Mouse (Mus musculus): ENCODE data around the gene Nop9. TPM values are rescaled to one million over a fixed set of nuclear protein-coding genes. Genes with fewer than 3 reads are reported as not detected.

Gene Nop9
- polyA plus RNA-seq (2015; fragmentation: Nextera tagmentation; extraction: Ambion mirVana), result 26.2 and 26.5 TPM in 2 replicates

- peak within 1 kb of the TSS; percentile 70 for H3K4me3 ChIP-seq (replicated peaks; ENCODE audit: low read depth, low read length)
- peak within 1 kb of the TSS; percentile 51; the same call in 1 of the 2 replicates for H3K27ac ChIP-seq
- H3K36me3 ChIP-seq (ENCODE audit: insufficient read depth, low read length), result peaks cover 22% of the 10 kb centered on the region
- H3K9me3 ChIP-seq (replicated peaks; ENCODE audit: low read length), result no peaks in the 10 kb centered on the region
- no peaks in the 10 kb centered on the region for H3K27me3 ChIP-seq (ENCODE audit: insufficient read depth, low read length)
- H3K9ac ChIP-seq (ENCODE audit: low read depth, low read length), result peak within 1 kb of the TSS; percentile 77
- H3K4me2 ChIP-seq (ENCODE audit: low read length), result peak within 1 kb of the TSS; percentile 88
- peaks cover 14% of the 10 kb centered on the region for H3K4me1 ChIP-seq (replicated peaks; ENCODE audit: insufficient read depth, low read length)
- TF ChIP-seq CTCF (IDR thresholded peaks at IDR 0.05; ENCODE audit: low read depth), result no peak
- DNase-seq (ENCODE audit: low spot score) (peak; percentile 91), ATAC-seq (replicated peaks; ENCODE audit: low FRiP score, low read depth) (peak; percentile 86)
- WGBS, result under 1% methylated on average over 41 of the region's 48 CpGs
These were observed at the start of gene Nop9, which contains the start of gene Dhrs1 for GRCm38 (mm10) chr14:55745180-55745860. Gene Nop9, plus strand, starts transcription at chr14:55745693. Gene Dhrs1, minus strand, starts transcription at chr14:55745690.

DNA sequence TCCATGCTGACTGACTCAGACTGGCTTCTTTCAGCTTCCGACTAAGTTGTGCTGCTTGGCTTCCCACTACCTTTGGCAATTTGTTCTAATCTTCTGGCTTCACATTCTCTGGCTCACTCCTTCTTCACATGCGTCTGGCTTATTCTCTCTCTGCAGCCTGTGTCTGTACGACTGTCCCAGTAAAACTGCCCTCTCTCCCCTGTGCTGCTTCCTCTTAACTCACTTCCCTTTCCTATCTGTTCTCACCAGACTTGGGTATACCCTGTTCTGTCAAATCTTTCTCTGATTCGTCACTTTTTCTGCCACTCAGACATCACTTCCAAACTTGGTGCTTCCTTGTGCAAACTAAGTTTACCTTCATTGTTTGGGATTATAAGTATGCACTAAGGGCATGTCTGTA lies 48.3 kb upstream of the Nop9 start:
- Histone ChIP-seq H3K4me1 (replicated peaks; ENCODE audit: insufficient read depth, low read length) (no peaks in the 10 kb centered on the region; the same call in 1 of the 2 replicates), H3K4me3 (replicated peaks; ENCODE audit: low read depth, low read length) (no peak overlapping the region), H3K36me3 (ENCODE audit: insufficient read depth, low read length) (no peaks in the 10 kb centered on the region), H3K27ac (no peak overlapping the region), H3K9ac (ENCODE audit: low read depth, low read length) (no peak overlapping the region), H3K9me3 (replicated peaks; ENCODE audit: low read length) (no peaks in the 10 kb centered on the region), H3K27me3 (ENCODE audit: insufficient read depth, low read length) (no peaks in the 10 kb centered on the region), H3K4me2 (ENCODE audit: low read length) (no peak overlapping the region)
- no peak for DNase-seq (ENCODE audit: low spot score)
- WGBS, result 81% methylated on average over 4 of the region's 4 CpGs
- no peak for ATAC-seq (replicated peaks; ENCODE audit: low FRiP score, low read depth)
- TF ChIP-seq CTCF (IDR thresholded peaks at IDR 0.05; ENCODE audit: low read depth), result no peak

DNA sequence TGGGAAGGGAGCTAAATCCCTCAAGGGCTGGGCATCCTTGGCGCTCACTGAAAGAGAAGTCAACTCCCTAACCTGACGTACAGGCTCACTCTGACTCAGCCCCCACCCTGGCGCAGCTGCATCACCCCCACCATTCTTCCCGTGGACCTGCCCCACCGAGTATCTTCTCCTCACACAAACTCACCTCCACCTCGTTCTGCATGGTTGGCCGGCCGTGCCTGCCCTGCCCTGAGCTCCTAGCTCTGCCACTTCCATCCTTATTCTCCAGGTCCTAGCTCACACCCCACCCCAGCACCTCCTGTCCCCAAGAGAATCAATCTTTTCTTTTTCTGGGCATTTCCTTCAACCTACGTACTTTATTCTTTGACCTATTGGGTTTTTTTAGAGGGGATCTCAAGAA lies 44.4 kb upstream of the Nop9 start:
- peak; percentile 67; the same call in 1 of the 2 replicates for ATAC-seq (replicated peaks; ENCODE audit: low FRiP score, low read depth)

DNA sequence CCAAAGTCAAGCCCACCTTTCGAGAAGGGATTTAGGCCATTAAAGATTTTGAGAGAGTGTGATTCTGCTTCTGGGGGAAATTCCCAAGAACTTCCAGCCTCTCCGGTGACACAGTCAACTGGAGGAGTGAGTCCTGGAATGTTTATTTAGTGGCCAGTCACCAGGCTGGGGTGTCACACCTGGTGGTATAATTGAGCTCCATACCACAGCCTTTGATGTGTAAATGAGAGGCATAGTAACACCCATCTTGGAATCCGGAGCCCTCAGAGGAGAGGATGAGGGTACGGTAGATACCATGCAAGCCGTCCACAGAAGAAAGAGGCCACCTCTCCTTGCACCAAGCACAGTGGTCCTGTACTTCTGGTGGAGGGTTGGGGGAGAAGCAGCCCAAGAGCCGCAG lies 42.7 kb upstream of the Nop9 start:
- Histone ChIP-seq H3K4me3 (replicated peaks; ENCODE audit: low read depth, low read length) (no peak overlapping the region), H3K9me3 (replicated peaks; ENCODE audit: low read length) (no peaks in the 10 kb centered on the region), H3K27me3 (ENCODE audit: insufficient read depth, low read length) (no peaks in the 10 kb centered on the region), H3K9ac (ENCODE audit: low read depth, low read length) (no peak overlapping the region), H3K36me3 (ENCODE audit: insufficient read depth, low read length) (no peaks in the 10 kb centered on the region), H3K4me1 (replicated peaks; ENCODE audit: insufficient read depth, low read length) (no peaks in the 10 kb centered on the region; the same call in 1 of the 2 replicates), H3K4me2 (ENCODE audit: low read length) (no peak overlapping the region), H3K27ac (no peak overlapping the region)
- WGBS, result 41% methylated on average over 6 of the region's 6 CpGs
- TF ChIP-seq CTCF (IDR thresholded peaks at IDR 0.05; ENCODE audit: low read depth), result no peak
- no peak for DNase-seq (ENCODE audit: low spot score)
- ATAC-seq (replicated peaks; ENCODE audit: low FRiP score, low read depth), result no peak

More for the DNA sequence above, 44.4 kb upstream of the Nop9 start:
- Histone ChIP-seq H3K4me3 (replicated peaks; ENCODE audit: low read depth, low read length) (no peak overlapping the region), H3K27ac (no peak overlapping the region), H3K4me2 (ENCODE audit: low read length) (0 out of 2 replicates have a peak overlapping the region, but pooled peaks have one; percentile 15), H3K9me3 (replicated peaks; ENCODE audit: low read length) (no peaks in the 10 kb centered on the region), H3K36me3 (ENCODE audit: insufficient read depth, low read length) (no peaks in the 10 kb centered on the region), H3K9ac (ENCODE audit: low read depth, low read length) (no peak overlapping the region), H3K27me3 (ENCODE audit: insufficient read depth, low read length) (no peaks in the 10 kb centered on the region), H3K4me1 (replicated peaks; ENCODE audit: insufficient read depth, low read length) (no peaks in the 10 kb centered on the region; the same call in 1 of the 2 replicates)
- no peak for TF ChIP-seq CTCF (IDR thresholded peaks at IDR 0.05; ENCODE audit: low read depth)
- DNase-seq (ENCODE audit: low spot score), result no peak
- WGBS, result 39% methylated on average over 9 of the region's 9 CpGs

DNA sequence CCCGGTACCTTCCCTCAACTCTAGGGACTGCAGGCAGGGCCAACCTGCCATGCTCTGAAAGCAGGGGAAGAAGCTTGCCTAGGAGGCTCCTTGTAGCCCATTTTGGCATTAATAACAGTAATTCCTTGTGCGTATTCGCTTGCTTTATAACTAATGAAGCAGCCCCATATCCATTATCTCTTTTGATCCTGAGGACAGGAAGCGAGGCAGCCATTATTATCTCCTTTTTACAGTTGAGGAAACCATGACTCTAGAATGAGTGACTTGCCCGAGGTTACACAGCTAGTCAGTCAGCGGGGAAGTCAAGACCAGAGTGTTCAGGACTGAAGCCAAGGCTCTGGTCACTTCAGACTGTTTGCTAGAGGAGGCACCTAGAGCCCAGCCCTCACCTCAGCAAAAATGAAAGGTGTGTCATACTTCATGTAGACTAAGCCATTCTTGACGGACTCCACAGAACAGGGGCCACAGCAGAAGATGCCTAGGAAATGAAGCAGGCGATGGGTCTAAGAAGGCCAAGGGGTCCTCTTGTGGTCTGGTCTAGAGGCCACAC lies 39.4 kb upstream of the Nop9 start:
- Histone ChIP-seq H3K27ac (no peak overlapping the region), H3K9me3 (replicated peaks; ENCODE audit: low read length) (no peaks in the 10 kb centered on the region), H3K36me3 (ENCODE audit: insufficient read depth, low read length) (no peaks in the 10 kb centered on the region), H3K4me2 (ENCODE audit: low read length) (no peak overlapping the region), H3K4me3 (replicated peaks; ENCODE audit: low read depth, low read length) (no peak overlapping the region), H3K27me3 (ENCODE audit: insufficient read depth, low read length) (no peaks in the 10 kb centered on the region), H3K4me1 (replicated peaks; ENCODE audit: insufficient read depth, low read length) (no peaks in the 10 kb centered on the region), H3K9ac (ENCODE audit: low read depth, low read length) (no peak overlapping the region)
- no peak for DNase-seq (ENCODE audit: low spot score)
- no peak for ATAC-seq (replicated peaks; ENCODE audit: low FRiP score, low read depth)
- no peak for TF ChIP-seq CTCF (IDR thresholded peaks at IDR 0.05; ENCODE audit: low read depth)
- 88% methylated on average over 8 of the region's 8 CpGs for WGBS

DNA sequence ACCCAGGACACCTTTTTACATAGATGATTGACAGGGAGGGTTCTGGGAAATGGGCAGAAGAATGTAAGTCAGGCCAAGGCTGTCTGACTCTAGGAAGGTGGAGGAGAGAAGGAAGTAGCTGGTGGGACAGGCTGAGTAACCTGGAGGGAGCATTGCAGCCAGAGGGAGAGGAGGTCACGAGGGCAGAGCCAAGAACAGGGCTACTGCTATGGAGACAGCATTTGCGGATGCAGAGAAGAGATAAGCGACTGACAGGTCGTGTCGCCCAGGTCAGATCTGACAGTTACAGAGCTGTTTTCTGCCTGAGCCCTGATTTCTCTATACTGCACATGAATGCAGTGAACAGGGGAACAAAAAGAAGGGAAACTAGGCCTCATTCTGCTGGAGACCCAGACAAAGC lies 38.1 kb upstream of the Nop9 start:
- WGBS, result 85% methylated on average over 5 of the region's 5 CpGs
- H3K27me3 ChIP-seq (ENCODE audit: insufficient read depth, low read length), result 0 out of 2 replicates have a peak, but pooled peaks cover 5% of the 10 kb centered on the region

More for the DNA sequence above, 38.1 kb upstream of the Nop9 start:
- DNase-seq (ENCODE audit: low spot score), result no peak
- H3K36me3 ChIP-seq (ENCODE audit: insufficient read depth, low read length), result no peaks in the 10 kb centered on the region
- H3K9ac ChIP-seq (ENCODE audit: low read depth, low read length), result no peak overlapping the region
- H3K4me1 ChIP-seq (replicated peaks; ENCODE audit: insufficient read depth, low read length), result no peaks in the 10 kb centered on the region
- H3K4me3 ChIP-seq (replicated peaks; ENCODE audit: low read depth, low read length), result no peak overlapping the region
- TF ChIP-seq CTCF (IDR thresholded peaks at IDR 0.05; ENCODE audit: low read depth), result no peak
- ATAC-seq (replicated peaks; ENCODE audit: low FRiP score, low read depth), result no peak
- H3K9me3 ChIP-seq (replicated peaks; ENCODE audit: low read length), result no peaks in the 10 kb centered on the region
- no peak overlapping the region for H3K4me2 ChIP-seq (ENCODE audit: low read length)
- no peak overlapping the region for H3K27ac ChIP-seq
